Mouse (Mus musculus): Measurements from ENCODE around the gene Zfp598. TPM values are rescaled to one million over a fixed set of nuclear protein-coding genes. Genes with fewer than 3 reads are reported as not detected.
A peak's percentile ranks its signal among the peaks of the same experiment; 100 is the strongest.

The Zfp598 gene
- polyA plus RNA-seq, 1 experiment from 2014 or later = 21.2 TPM

GRCm38 (mm10) chr17:24638214-24638613 is 31.3 kb upstream of the Zfp598 start:
- Histone ChIP-seq H3K27me3 (replicated peaks) (peaks cover 70% of the 10 kb centered on the region), H3K27ac (ENCODE audit: poor library complexity, severe bottlenecking) (no peak overlapping the region), H3K9me3 (replicated peaks) (no peaks in the 10 kb centered on the region), H3K4me2 (no peak overlapping the region), H3K36me3 (peaks cover 30% of the 10 kb centered on the region), H3K4me1 (replicated peaks) (peaks cover 41% of the 10 kb centered on the region), H3K4me3 (no peak overlapping the region), H3K9ac (no peak overlapping the region)
- ATAC-seq (ENCODE audit: insufficient number of reproducible peaks, low FRiP score) = no peak
- WGBS = 78% methylated on average over 4 of the region's 4 CpGs

DNA sequence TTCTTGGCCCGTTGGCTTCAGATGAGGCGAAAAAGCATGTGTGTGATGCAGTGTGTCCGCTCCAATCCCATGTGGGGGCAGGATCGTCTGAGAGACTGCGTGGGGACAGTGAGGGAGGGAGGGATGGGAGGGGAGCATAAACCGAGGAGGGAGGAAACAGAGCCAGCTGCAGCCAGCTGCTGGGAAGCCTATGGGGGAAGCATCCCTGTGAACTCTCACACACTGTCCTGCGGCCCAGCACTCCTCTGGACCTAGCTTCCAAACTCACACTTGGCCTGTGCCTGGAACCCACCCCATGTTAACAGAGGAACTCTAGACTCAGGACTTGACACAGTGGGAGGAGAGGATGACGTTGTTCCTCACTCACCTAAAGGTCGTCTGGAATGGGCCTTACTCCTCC is 30.6 kb upstream of the Zfp598 start:
- ATAC-seq (ENCODE audit: insufficient number of reproducible peaks, low FRiP score) = no peak
- H3K36me3 ChIP-seq = peaks cover 30% of the 10 kb centered on the region
- no peak overlapping the region for H3K4me3 ChIP-seq
- H3K4me2 ChIP-seq = no peak overlapping the region
- peaks cover 69% of the 10 kb centered on the region for H3K27me3 ChIP-seq (replicated peaks)
- H3K9ac ChIP-seq = no peak overlapping the region
- 64% methylated on average over 9 of the region's 9 CpGs for WGBS
- no peaks in the 10 kb centered on the region for H3K9me3 ChIP-seq (replicated peaks)
- H3K4me1 ChIP-seq (replicated peaks) = peaks cover 38% of the 10 kb centered on the region
- H3K27ac ChIP-seq (ENCODE audit: poor library complexity, severe bottlenecking) = peak overlapping the region; percentile 65

DNA sequence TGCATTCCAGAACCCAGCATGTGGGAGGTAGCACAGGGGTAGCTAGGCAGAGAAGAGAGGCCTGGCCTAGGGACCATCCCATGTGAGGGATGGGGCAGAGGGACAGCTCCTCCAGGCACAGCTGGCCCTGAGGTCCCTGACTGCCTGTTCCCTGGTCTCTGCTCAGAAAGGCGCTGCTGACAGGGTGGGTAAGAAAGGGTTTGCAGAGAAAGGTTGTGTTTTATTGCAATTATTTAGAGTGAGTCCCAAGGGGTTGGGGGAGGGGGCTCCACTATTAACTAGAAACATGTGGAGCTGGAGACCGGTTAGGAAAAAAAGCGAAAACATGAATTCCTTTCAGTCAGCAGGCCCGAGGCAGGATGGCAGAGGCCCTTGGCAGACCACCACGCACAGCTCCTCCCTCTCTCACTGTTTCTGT is 29.9 kb upstream of the Zfp598 start:
- Histone ChIP-seq H3K9ac (no peak overlapping the region), H3K27me3 (replicated peaks) (peaks cover 62% of the 10 kb centered on the region), H3K4me1 (replicated peaks) (peaks cover 42% of the 10 kb centered on the region), H3K9me3 (replicated peaks) (no peaks in the 10 kb centered on the region), H3K27ac (ENCODE audit: poor library complexity, severe bottlenecking) (peak overlapping the region; percentile 65), H3K4me2 (no peak overlapping the region), H3K4me3 (no peak overlapping the region), H3K36me3 (peaks cover 30% of the 10 kb centered on the region)
- ATAC-seq (ENCODE audit: insufficient number of reproducible peaks, low FRiP score) = no peak
- WGBS = 66% methylated on average over 5 of the region's 5 CpGs

DNA sequence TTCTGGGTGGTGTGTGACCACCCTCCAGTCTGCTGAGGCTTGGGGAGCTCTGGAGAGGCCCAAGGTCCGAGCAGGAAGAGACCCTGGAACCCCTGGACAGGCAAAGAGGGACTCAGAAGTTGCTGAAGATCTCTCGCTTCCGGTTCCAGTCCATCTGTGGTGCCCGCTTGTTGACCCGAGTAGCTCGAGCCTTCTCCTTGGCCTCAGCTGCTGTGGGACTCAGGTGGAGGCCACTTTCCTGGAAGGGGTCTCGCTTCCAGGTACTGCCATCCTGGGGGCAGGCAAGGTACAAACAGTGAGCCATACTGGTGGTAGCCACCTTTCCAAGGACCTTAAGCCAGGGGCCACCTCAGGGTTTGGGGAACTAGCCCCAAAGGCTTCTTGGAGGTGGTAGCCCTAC is 29.4 kb upstream of the Zfp598 start:
- no peak for ATAC-seq (ENCODE audit: insufficient number of reproducible peaks, low FRiP score)
- H3K4me2 ChIP-seq = no peak overlapping the region
- peaks cover 45% of the 10 kb centered on the region for H3K4me1 ChIP-seq (replicated peaks)
- WGBS = 83% methylated on average over 7 of the region's 7 CpGs
- peak overlapping the region; percentile 65 for H3K27ac ChIP-seq (ENCODE audit: poor library complexity, severe bottlenecking)
- peaks cover 56% of the 10 kb centered on the region for H3K27me3 ChIP-seq (replicated peaks)
- no peaks in the 10 kb centered on the region for H3K9me3 ChIP-seq (replicated peaks)
- H3K36me3 ChIP-seq = peaks cover 30% of the 10 kb centered on the region
- H3K4me3 ChIP-seq = no peak overlapping the region
- no peak overlapping the region for H3K9ac ChIP-seq

DNA sequence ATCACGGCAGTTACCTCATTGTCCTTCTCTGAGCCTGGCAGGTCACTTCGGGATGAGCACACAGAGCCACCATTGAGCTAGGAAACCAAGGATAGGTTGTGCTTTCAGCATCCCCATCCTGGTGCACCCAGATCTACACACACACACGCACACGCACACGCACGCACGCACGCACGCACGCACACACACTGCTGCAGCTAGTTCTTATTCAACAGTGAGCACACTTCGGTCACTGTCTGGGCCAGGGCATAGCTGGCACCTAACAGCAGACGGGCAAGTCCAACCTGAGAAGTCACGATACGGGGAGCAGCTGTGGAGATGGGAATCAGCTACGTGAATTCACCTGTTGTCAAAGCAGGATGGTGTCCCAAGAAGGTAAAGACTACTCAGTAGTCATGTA is 28.9 kb upstream of the Zfp598 start:
- H3K4me3 ChIP-seq = no peak overlapping the region
- H3K9ac ChIP-seq = no peak overlapping the region
- H3K4me2 ChIP-seq = no peak overlapping the region
- WGBS = 93% methylated on average over 15 of the region's 15 CpGs
- H3K27me3 ChIP-seq (replicated peaks) = peaks cover 52% of the 10 kb centered on the region
- H3K27ac ChIP-seq (ENCODE audit: poor library complexity, severe bottlenecking) = peak overlapping the region; percentile 65; the same call in 1 of the 2 replicates
- H3K36me3 ChIP-seq = peaks cover 30% of the 10 kb centered on the region
- H3K9me3 ChIP-seq (replicated peaks) = no peaks in the 10 kb centered on the region
- ATAC-seq (ENCODE audit: insufficient number of reproducible peaks, low FRiP score) = no peak
- H3K4me1 ChIP-seq (replicated peaks) = peaks cover 45% of the 10 kb centered on the region

- no peak overlapping the region for H3K4me2 ChIP-seq
- peaks cover 52% of the 10 kb centered on the region for H3K27me3 ChIP-seq (replicated peaks)
- H3K4me3 ChIP-seq = no peak overlapping the region
- 90% methylated on average over 14 of the region's 14 CpGs for WGBS
- peaks cover 48% of the 10 kb centered on the region for H3K4me1 ChIP-seq (replicated peaks)
- no peaks in the 10 kb centered on the region for H3K9me3 ChIP-seq (replicated peaks)
- H3K36me3 ChIP-seq = peaks cover 30% of the 10 kb centered on the region
- H3K9ac ChIP-seq = no peak overlapping the region
- no peak for ATAC-seq (ENCODE audit: insufficient number of reproducible peaks, low FRiP score)
- H3K27ac ChIP-seq (ENCODE audit: poor library complexity, severe bottlenecking) = no peak overlapping the region
Observed at GRCm38 (mm10) chr17:24641944-24642343, 27.5 kb upstream of the Zfp598 start.

- no peak overlapping the region for H3K4me2 ChIP-seq
- H3K36me3 ChIP-seq = peaks cover 30% of the 10 kb centered on the region
- ATAC-seq (ENCODE audit: insufficient number of reproducible peaks, low FRiP score) = no peak
- H3K4me3 ChIP-seq = no peak overlapping the region
- peaks cover 51% of the 10 kb centered on the region for H3K4me1 ChIP-seq (replicated peaks)
- H3K27me3 ChIP-seq (replicated peaks) = peaks cover 56% of the 10 kb centered on the region
- H3K9me3 ChIP-seq (replicated peaks) = no peaks in the 10 kb centered on the region
- 74% methylated on average over 6 of the region's 6 CpGs for WGBS
- H3K27ac ChIP-seq (ENCODE audit: poor library complexity, severe bottlenecking) = no peak overlapping the region
- no peak overlapping the region for H3K9ac ChIP-seq
Observed at GRCm38 (mm10) chr17:24642791-24643343, 26.6 kb upstream of the Zfp598 start.

DNA sequence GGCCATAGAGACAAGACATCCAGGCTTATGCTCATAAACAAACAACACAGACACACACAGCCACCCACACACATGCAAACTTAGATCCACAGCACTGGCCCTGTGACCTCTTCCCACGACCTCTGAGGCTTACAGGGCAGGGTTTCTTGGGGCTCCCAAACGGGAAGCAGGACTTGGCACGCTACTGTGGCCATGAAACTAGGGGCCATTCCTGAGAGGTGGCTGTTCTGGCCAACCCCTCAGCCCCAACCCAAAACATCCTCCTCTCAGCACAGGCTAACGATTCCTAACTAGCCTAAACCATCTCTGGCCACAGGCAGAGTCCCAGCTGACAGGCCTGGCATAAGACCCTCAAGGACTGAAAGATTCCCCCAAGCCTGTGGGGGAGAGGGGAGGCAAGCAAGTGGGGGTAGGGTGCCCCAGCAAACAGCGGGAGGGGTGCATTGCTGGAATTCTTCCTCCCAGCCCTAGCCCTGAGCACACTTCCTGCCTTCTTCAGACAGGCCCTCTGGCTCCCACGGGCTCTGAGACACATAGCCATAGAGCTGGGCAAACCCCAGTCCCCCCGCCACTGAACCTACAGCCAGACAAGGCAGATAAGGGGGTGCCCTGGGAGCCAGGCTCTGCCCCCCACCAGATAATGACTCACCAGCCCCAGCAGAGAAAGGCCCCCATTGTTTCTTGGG is 25.3 kb upstream of the Zfp598 start:
- Histone ChIP-seq H3K4me3 (0 out of 2 replicates have a peak overlapping the region, but pooled peaks have one; percentile 4), H3K9me3 (replicated peaks) (no peaks in the 10 kb centered on the region), H3K27me3 (replicated peaks) (peaks cover 56% of the 10 kb centered on the region), H3K9ac (peak overlapping the region; percentile 55), H3K27ac (ENCODE audit: poor library complexity, severe bottlenecking) (peak overlapping the region; percentile 87), H3K36me3 (peaks cover 24% of the 10 kb centered on the region), H3K4me2 (peak overlapping the region; percentile 43), H3K4me1 (replicated peaks) (peaks cover 61% of the 10 kb centered on the region)
- ATAC-seq (ENCODE audit: insufficient number of reproducible peaks, low FRiP score) = peak; percentile 44; the same call in 1 of the 2 replicates
- 30% methylated on average over 7 of the region's 7 CpGs for WGBS

- no peaks in the 10 kb centered on the region for H3K9me3 ChIP-seq (replicated peaks)
- peak overlapping the region; percentile 43 for H3K4me2 ChIP-seq
- 57% methylated on average over 9 of the region's 9 CpGs for WGBS
- H3K27ac ChIP-seq (ENCODE audit: poor library complexity, severe bottlenecking) = peak overlapping the region; percentile 87
- H3K27me3 ChIP-seq (replicated peaks) = peaks cover 52% of the 10 kb centered on the region
- H3K9ac ChIP-seq = peak overlapping the region; percentile 55; the same call in 1 of the 2 replicates
- peaks cover 63% of the 10 kb centered on the region for H3K4me1 ChIP-seq (replicated peaks)
- 0 out of 2 replicates have a peak overlapping the region, but pooled peaks have one; percentile 4 for H3K4me3 ChIP-seq
- peaks cover 20% of the 10 kb centered on the region for H3K36me3 ChIP-seq
- ATAC-seq (ENCODE audit: insufficient number of reproducible peaks, low FRiP score) = peak; percentile 52
Observed at GRCm38 (mm10) chr17:24644875-24645721, 24.4 kb upstream of the Zfp598 start.

GRCm38 (mm10) chr17:24645916-24646315 is 23.6 kb upstream of the Zfp598 start:
- peak overlapping the region; percentile 43; the same call in 1 of the 2 replicates for H3K4me2 ChIP-seq
- peak overlapping the region; percentile 87 for H3K27ac ChIP-seq (ENCODE audit: poor library complexity, severe bottlenecking)
- H3K36me3 ChIP-seq = peaks cover 12% of the 10 kb centered on the region
- no peak overlapping the region for H3K4me3 ChIP-seq
- 40% methylated on average over 3 of the region's 3 CpGs for WGBS
- peak overlapping the region; percentile 28; the same call in 1 of the 2 replicates for H3K9ac ChIP-seq
- peaks cover 52% of the 10 kb centered on the region for H3K27me3 ChIP-seq (replicated peaks)
- peaks cover 66% of the 10 kb centered on the region for H3K4me1 ChIP-seq (replicated peaks)
- peak; percentile 17; the same call in 1 of the 2 replicates for ATAC-seq (ENCODE audit: insufficient number of reproducible peaks, low FRiP score)
- H3K9me3 ChIP-seq (replicated peaks) = no peaks in the 10 kb centered on the region

- peak overlapping the region; percentile 87 for H3K27ac ChIP-seq (ENCODE audit: poor library complexity, severe bottlenecking)
Observed at GRCm38 (mm10) chr17:24646381-24646780, 23.1 kb upstream of the Zfp598 start.

More at GRCm38 (mm10) chr17:24646381-24646780, 23.1 kb upstream of the Zfp598 start:
- 77% methylated on average over 4 of the region's 4 CpGs for WGBS
- Histone ChIP-seq H3K36me3 (0 out of 2 replicates have a peak, but pooled peaks cover 10% of the 10 kb centered on the region), H3K27me3 (replicated peaks) (peaks cover 54% of the 10 kb centered on the region), H3K9ac (no peak overlapping the region), H3K4me2 (no peak overlapping the region), H3K4me3 (no peak overlapping the region), H3K4me1 (replicated peaks) (peaks cover 66% of the 10 kb centered on the region), H3K9me3 (replicated peaks) (no peaks in the 10 kb centered on the region)
- ATAC-seq (ENCODE audit: insufficient number of reproducible peaks, low FRiP score) = no peak
